Mouse (Mus musculus): ENCODE data around the gene Tomm5. TPM values are rescaled to one million over a fixed set of nuclear protein-coding genes. Genes with fewer than 3 reads are reported as not detected.
"Not testable (repeated sequence)": the region's sequence is repeated elsewhere in the genome, so short reads cannot be mapped to it uniquely, and the experiment has no call there.

Tomm5 gene
- polyA plus RNA-seq, 1 experiment = 38.2 TPM

DNA sequence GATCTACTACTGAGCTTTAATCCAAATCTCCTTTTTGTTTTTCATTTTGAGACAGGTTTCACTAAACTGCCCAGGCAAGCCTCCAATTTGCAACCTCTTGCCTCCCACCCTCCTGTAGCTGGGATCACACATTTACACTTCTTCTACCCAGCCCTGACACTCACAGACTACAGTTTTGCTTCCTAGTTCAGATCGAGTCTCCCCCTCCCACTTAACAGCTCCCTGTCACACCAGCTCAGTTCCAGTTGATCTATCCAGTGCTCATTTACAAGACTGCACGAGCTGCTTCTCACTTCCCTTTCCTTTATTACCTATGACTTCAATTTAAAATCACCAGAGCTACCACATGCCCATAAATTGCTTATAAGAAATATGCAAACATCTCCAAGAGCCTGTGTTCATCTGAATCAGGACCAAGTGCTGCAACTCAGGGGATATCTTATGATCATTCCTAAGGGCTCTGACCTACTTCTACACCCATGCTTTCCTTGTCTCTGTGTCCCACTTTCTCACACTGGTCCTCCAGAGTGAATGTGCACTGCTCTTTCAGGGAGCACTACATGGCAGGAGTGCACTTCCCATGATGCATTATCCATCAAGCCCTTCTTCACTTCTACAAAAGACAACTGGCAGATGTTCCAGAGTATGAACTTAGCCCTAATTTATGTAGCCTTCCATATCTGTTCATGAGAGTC, 41.7 kb downstream of the Tomm5 start:
- Histone ChIP-seq H3K36me3 (ENCODE audit: control insufficient read depth, insufficient read depth, low read length) (no peaks in the 10 kb centered on the region), H3K27me3 (ENCODE audit: control insufficient read depth, insufficient read depth, low read length) (peaks cover 7% of the 10 kb centered on the region), H3K4me1 (ENCODE audit: control insufficient read depth, insufficient read depth, insufficient read length, low read length) (no peaks in the 10 kb centered on the region), H3K4me3 (ENCODE audit: low read depth, low read length) (no peak overlapping the region), H3K27ac (ENCODE audit: insufficient read depth, low read depth, low read length) (no peak overlapping the region)
- WGBS = 48% methylated on average over 2 of the region's 2 CpGs
- no peak for TF ChIP-seq CTCF (IDR thresholded peaks at IDR 0.05; ENCODE audit: extremely low read depth, insufficient read length, insufficient replicate concordance, low read depth, low read length)
- no peak for TF ChIP-seq POLR2A (IDR thresholded peaks at IDR 0.05; ENCODE audit: low read depth, low read length)

DNA sequence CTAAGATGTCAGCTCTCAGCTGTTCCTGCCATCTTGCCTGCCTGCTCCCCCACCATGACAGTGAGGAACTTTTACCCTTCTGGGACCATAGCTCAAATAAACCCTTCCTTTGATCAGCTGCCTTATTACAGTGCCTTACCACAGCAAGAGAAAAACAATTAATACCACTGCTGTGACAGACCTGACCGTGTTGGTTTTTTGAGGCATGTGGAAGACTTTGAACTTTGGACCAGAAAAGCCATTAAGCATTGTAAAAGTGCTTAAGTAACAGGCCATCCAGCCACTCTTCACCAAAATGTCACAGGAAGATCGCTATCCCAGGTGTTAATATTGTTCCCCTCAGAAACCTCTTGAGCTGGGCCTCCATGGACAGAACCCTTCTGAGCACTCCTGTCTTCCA, 43.3 kb downstream of the Tomm5 start:
- TF ChIP-seq CTCF (IDR thresholded peaks at IDR 0.05; ENCODE audit: extremely low read depth, insufficient read length, insufficient replicate concordance, low read depth, low read length) (no peak), POLR2A (IDR thresholded peaks at IDR 0.05; ENCODE audit: low read depth, low read length) (no peak)
- H3K4me3 ChIP-seq (ENCODE audit: low read depth, low read length) = no peak overlapping the region
- H3K27ac ChIP-seq (ENCODE audit: insufficient read depth, low read depth, low read length) = no peak overlapping the region
- H3K36me3 ChIP-seq (ENCODE audit: control insufficient read depth, insufficient read depth, low read length) = no peaks in the 10 kb centered on the region
- 39% methylated on average over 2 of the region's 2 CpGs for WGBS
- peaks cover 18% of the 10 kb centered on the region for H3K27me3 ChIP-seq (ENCODE audit: control insufficient read depth, insufficient read depth, low read length)
- no peaks in the 10 kb centered on the region for H3K4me1 ChIP-seq (ENCODE audit: control insufficient read depth, insufficient read depth, insufficient read length, low read length)

DNA sequence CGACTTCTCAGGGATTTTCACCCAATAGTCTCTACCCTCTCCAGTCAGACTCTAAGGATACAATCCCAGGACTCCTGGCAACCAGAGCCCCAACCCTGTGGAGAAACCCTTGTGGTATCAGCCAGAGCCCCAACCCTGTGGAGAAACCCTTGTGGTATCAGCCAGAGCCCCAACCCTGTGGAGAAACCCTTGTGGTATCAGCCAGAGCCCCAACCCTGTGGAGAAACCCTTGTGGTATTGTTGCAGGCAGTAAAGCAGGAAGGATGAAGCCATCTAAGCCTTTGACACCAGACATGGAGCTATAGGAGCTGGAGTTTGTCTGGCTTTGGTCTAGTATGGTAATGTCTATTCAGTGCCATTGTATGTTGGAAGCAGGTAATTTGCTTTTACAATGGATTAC, 44.1 kb downstream of the Tomm5 start:
- 92% methylated on average over 1 of the region's 1 CpGs for WGBS

DNA sequence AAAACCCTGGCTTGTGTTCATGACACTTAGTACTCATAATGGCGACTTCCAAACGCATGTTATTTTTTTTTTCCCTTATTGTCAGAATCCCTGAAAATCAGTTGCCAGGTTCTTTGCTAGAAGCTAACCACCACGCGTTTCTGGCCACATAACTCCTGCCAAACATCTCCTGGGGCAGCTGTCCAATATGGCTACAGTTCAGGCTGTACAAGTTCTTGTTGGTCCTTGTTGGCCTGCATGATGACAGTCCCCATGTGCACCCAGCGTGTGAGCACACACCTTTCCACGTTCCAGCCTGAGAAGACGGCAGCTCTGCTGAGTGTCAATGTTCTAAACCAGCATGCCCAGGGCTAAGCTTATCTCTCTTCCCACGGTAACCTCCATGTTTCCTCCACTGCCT, 52.5 kb downstream of the Tomm5 start:
- no peak for TF ChIP-seq CTCF (IDR thresholded peaks at IDR 0.05; ENCODE audit: extremely low read depth, insufficient read length, insufficient replicate concordance, low read depth, low read length)
- TF ChIP-seq POLR2A (IDR thresholded peaks at IDR 0.05; ENCODE audit: low read depth, low read length) = no peak
- H3K4me1 ChIP-seq (ENCODE audit: control insufficient read depth, insufficient read depth, insufficient read length, low read length) = no peaks in the 10 kb centered on the region
- peaks cover 14% of the 10 kb centered on the region for H3K27me3 ChIP-seq (ENCODE audit: control insufficient read depth, insufficient read depth, low read length)
- H3K27ac ChIP-seq (ENCODE audit: insufficient read depth, low read depth, low read length) = no peak overlapping the region
- H3K36me3 ChIP-seq (ENCODE audit: control insufficient read depth, insufficient read depth, low read length) = no peaks in the 10 kb centered on the region
- 83% methylated on average over 8 of the region's 8 CpGs for WGBS
- no peak overlapping the region for H3K4me3 ChIP-seq (ENCODE audit: low read depth, low read length)

More for the DNA sequence above, 44.1 kb downstream of the Tomm5 start:
- H3K27me3 ChIP-seq (ENCODE audit: control insufficient read depth, insufficient read depth, low read length) = peaks cover 21% of the 10 kb centered on the region
- not testable (repeated sequence) for H3K27ac ChIP-seq (ENCODE audit: insufficient read depth, low read depth, low read length); H3K4me1 ChIP-seq (ENCODE audit: control insufficient read depth, insufficient read depth, insufficient read length, low read length); H3K36me3 ChIP-seq (ENCODE audit: control insufficient read depth, insufficient read depth, low read length); H3K4me3 ChIP-seq (ENCODE audit: low read depth, low read length)

Other genes starting within 250 kb of the Tomm5 start
- gene Grhpr, start 126.7 kb downstream of the Tomm5 start, polyA plus RNA-seq (2012; rRNA removed) = 32.6 and 32.9 TPM in 2 replicates
- 2.0 and 6.3 TPM in 2 replicates for gene Zbtb5, start 95.7 kb downstream of the Tomm5 start, polyA plus RNA-seq (2012; rRNA removed)
- 1.8 and 2.3 TPM in 2 replicates for gene Polr1e, start 89.5 kb downstream of the Tomm5 start, polyA plus RNA-seq (2012; rRNA removed)
- gene Fbxo10, start 23.5 kb downstream of the Tomm5 start, polyA plus RNA-seq (2012; rRNA removed) = 1.7 and 2.4 TPM in 2 replicates
- gene Frmpd1, start 76.8 kb upstream of the Tomm5 start, polyA plus RNA-seq (2012; rRNA removed) = 0.25 and 0.37 TPM in 2 replicates
- 0.24 and 0.56 TPM in 2 replicates for gene Trmt10b, start 189.0 kb upstream of the Tomm5 start, polyA plus RNA-seq (2012; rRNA removed)
- gene Dcaf10, start 234.0 kb upstream of the Tomm5 start, polyA plus RNA-seq (2012; rRNA removed) = 11.5 and 23.1 TPM in 2 replicates
- 29.2 and 32.6 TPM in 2 replicates for gene Exosc3, start 234.6 kb upstream of the Tomm5 start, polyA plus RNA-seq (2012; rRNA removed)

Data from small intestine, adult 2 months (tissue).